Mouse (Mus musculus) embryonic fibroblast, embryonic 13.5 days (primary cell): ENCODE results near the gene Wdhd1.

Source experiments
- CTCF ChIP-seq: IDR thresholded peaks from 2 replicates; pipeline ENCODE4 v1.5.1; 2011; ENCODE audit warnings: mild to moderate bottlenecking, control low read depth, low read length, moderate library complexity, borderline replicate concordance; ENCODE audit not compliant: insufficient read depth
- POLR2A ChIP-seq: IDR thresholded peaks from 2 replicates; pipeline ENCODE4 v1.6.1; 2011; ENCODE audit warnings: low read depth, mild to moderate bottlenecking, control low read depth, low read length, moderate library complexity

DNA sequence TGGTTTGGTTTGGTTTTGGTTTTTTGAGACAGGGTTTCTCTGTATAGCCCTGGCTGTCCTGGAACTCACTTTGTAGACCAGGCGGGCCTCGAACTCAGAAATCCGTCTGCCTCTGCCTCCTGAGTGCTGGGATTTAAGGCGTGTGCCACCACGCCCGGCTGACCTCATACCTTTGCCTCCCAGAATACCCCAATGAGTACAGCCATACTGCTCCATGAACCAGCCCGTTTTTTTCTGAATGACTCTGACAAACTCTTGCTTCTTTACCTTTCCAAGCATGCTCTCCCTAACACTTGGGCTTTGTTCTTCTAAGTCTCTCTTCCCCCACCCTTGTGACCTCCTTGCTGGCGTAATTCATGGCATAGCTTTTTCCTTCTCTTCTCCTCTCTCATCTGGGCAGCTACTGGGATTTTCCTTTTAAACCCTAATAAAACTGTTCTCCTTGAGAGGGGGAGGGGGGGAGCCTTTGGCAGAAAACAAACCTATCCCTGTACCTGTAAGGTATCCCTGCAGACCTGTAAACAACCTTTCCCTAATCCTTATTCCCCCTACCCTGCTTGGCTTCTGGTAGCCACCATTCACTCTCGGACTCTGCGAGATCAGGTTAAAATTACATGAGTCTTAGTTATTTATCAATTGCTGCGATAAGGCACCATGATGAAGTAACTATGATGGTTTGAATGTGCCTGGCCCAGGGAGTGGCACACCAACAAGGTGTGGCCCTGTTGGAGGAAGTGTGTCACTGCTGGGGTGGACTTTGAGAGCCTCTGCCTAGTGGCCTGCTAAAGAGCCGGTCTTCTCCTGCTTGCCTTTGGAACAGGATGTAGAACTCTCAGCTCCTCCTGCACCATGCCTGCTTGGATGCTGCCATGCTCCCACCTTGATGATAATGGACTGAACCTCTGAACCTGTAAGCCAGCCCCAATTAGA is 67.8 kb downstream of the Wdhd1 start:
- TF ChIP-seq CTCF (no peak), POLR2A (no peak)
